Mouse (Mus musculus): Measurements from ENCODE around the gene Esrrg.

- no peak for TF ChIP-seq POLR2A (IDR thresholded peaks at IDR 0.05; ENCODE audit: extremely low read depth, insufficient read depth, low read length)
- TF ChIP-seq CTCF (IDR thresholded peaks at IDR 0.05; ENCODE audit: extremely low read depth, insufficient read depth, low read length) = no peak
Measured at GRCm38 (mm10) chr1:187999121-187999520, 390.5 kb downstream of the Esrrg start.
